Mouse (Mus musculus) thymus, adult 2 months (tissue): ENCODE measurements around the gene Hs3st3a1. TPM values are rescaled to one million over a fixed set of nuclear protein-coding genes. Genes with fewer than 3 reads are reported as not detected.

Source experiments
- DNase-seq: peaks from one replicate; pipeline ENCODE4 v3.0.0; 2021
- H3K27ac ChIP-seq: fragments of 200-500 bp; 2 replicates; pipeline ENCODE4 v1.5.1; 2012; ENCODE audit warnings: low read length, control low read depth; ENCODE audit not compliant: control insufficient read depth, insufficient read depth
- H3K27me3 ChIP-seq: fragments of 200-500 bp; 2 replicates; pipeline ENCODE4 v1.6.1; 2012; ENCODE audit warnings: mild to moderate bottlenecking, low read length, moderate library complexity, mixed read lengths; ENCODE audit not compliant: control insufficient read depth, insufficient read depth
- H3K36me3 ChIP-seq: fragments of 200-500 bp; 2 replicates; pipeline ENCODE4 v1.6.1; 2012; ENCODE audit warnings: mild to moderate bottlenecking, low read length, moderate library complexity; ENCODE audit not compliant: control insufficient read depth, insufficient read depth
- H3K4me1 ChIP-seq: fragments of 200-500 bp; replicated peaks from 2 replicates; pipeline ENCODE4 v1.6.1; 2012; ENCODE audit warnings: low read length; ENCODE audit not compliant: control insufficient read depth, insufficient read depth
- H3K4me3 ChIP-seq: fragments of 200-500 bp; 2 replicates; pipeline ENCODE4 v1.5.1; 2012; ENCODE audit warnings: mild to moderate bottlenecking, low read length, control low read depth, moderate library complexity; ENCODE audit not compliant: control insufficient read depth, insufficient read depth
- CTCF ChIP-seq: fragments of 200-500 bp; IDR thresholded peaks from 2 replicates; pipeline ENCODE4 v1.5.1; 2012; ENCODE audit warnings: mild to moderate bottlenecking, control low read depth, low read length, moderate library complexity, borderline replicate concordance; ENCODE audit not compliant: control insufficient read depth, poor library complexity, insufficient read depth; ENCODE audit errors: extremely low read depth
- POLR2A ChIP-seq: fragments of 200-500 bp; IDR thresholded peaks from 2 replicates; pipeline ENCODE4 v1.6.1; 2012; ENCODE audit warnings: mild to moderate bottlenecking, low read length, control low read depth, moderate library complexity; ENCODE audit not compliant: control insufficient read depth, poor library complexity, insufficient read depth; ENCODE audit errors: extremely low read depth
- WGBS: fragments of 180-500 bp; shearing (Covaris S2); methylation state at CpG from one replicate; pipeline ENCODE4 v1.1.7; 2018; 5-methylcytosine and 5-hydroxymethylcytosine counted together
- polyA plus RNA-seq: library from polyadenylated mRNA; depleted of rRNA; stranded (reverse); fragments of >200 nt; gene quantifications from 2 replicates; pipeline ENCODE4 v1.2.3, GENCODE M21; 2012

Hs3st3a1 gene
- polyA plus RNA-seq, 1 experiment: 0.89 TPM

DNA sequence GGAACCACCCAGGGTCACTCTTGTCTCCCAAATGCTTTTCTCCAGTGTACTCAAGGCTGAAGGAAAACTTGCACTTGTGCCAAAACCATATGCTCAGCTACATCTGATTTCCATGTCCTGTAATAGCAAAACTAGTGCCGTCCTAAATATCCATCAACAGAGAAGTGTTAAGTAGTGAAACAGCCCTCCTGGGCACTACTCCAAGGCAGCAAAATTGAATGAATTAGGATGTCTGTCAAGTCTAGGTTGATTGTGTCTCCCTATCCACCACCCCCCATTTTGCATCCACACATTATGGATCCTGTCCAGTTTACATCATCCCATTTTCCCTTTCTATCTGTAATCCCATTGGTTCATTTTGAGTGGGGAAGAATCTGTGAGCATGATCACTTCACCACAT lies 16.2 kb upstream of the Hs3st3a1 start:
- Histone ChIP-seq H3K4me1 (no peaks in the 10 kb centered on the region), H3K4me3 (no peak overlapping the region), H3K27me3 (no peaks in the 10 kb centered on the region), H3K36me3 (no peaks in the 10 kb centered on the region), H3K27ac (no peak overlapping the region)
- WGBS: 84% methylated on average over 1 of the region's 1 CpGs
- TF ChIP-seq POLR2A (no peak), CTCF (no peak)
- no peak for DNase-seq

DNA sequence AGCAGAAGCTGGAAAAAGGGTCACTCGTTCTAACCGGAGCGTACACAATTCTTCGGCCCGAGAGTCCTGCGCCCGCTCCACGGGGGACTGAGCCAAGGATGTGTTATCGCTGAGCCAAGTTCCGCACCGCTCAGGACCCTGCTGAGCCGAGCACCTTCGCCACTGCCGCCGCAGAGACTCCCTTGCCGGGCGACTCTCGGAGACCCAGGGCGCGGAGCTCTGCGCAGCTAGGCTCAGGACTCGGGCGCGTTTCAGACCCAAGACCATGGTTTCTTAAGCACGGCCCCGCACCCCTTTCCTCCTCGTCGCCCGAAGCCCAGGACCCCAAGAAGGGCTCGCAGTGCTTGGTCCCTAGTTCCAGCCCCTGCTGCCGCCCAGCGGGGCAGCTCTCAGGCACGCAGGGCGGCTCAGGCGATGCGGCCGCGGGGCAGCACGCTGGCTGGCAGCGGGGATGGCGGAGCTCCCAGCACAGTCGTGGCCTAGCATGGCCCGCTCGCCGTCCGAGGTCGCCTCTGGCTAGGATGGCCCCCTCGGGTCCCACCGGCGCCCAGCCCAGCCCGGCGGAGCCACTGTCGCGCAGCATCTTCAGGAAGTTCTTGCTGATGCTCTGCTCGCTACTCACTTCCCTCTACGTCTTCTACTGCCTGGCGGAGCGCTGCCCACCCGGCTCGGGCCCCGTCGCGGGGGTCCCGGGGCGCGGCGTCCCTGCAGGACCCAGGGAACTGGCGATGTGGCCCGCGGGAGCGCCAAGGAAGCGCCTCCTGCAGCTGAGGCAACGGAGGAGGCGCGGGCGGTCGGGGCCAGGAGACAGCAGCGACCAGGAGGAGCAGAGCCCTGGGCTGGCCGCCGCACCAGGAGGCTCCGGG lies 647 bp downstream of the Hs3st3a1 start:
- peak overlapping the region; percentile 12 for H3K4me3 ChIP-seq
- H3K4me1 ChIP-seq: no peaks in the 10 kb centered on the region
- H3K27ac ChIP-seq: no peak overlapping the region
- TF ChIP-seq CTCF (no peak), POLR2A (no peak)
- H3K27me3 ChIP-seq: peaks cover 4% of the 10 kb centered on the region; the same call in 1 of the 2 replicates
- WGBS: 3% methylated on average over 81 of the region's 81 CpGs
- DNase-seq: no peak
- H3K36me3 ChIP-seq: no peaks in the 10 kb centered on the region

DNA sequence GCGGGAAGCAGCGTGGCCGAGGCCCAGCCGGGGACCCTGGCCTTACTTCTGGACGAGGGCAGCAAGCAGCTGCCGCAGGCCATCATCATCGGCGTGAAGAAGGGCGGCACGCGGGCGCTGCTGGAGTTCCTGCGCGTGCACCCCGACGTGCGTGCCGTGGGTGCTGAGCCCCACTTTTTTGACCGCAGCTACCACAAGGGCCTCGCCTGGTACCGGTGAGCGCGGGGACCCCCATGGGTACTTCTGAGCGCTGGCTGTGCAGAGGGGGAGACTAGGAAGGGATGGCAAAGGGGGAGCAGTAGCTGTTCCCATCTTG lies 1.2 kb downstream of the Hs3st3a1 start, which contains the start of gene F930015N05Rik:
TSS of gene F930015N05Rik (minus strand) at position 242 of the 316 bp plus-strand sequence.
- H3K27ac ChIP-seq: no peak within 1 kb of the TSS
- H3K27me3 ChIP-seq: peaks cover 4% of the 10 kb centered on the region; the same call in 1 of the 2 replicates
- no peaks in the 10 kb centered on the region for H3K4me1 ChIP-seq
- WGBS: 3% methylated on average over 24 of the region's 24 CpGs
- no peaks in the 10 kb centered on the region for H3K36me3 ChIP-seq
- H3K4me3 ChIP-seq: peak within 1 kb of the TSS; percentile 12
- DNase-seq: no peak
- TF ChIP-seq POLR2A (no peak), CTCF (no peak)

GRCm38 (mm10) chr11:64436791-64437298 lies 1.7 kb downstream of the Hs3st3a1 start:
- H3K36me3 ChIP-seq: no peaks in the 10 kb centered on the region
- TF ChIP-seq POLR2A: no peak
- TF ChIP-seq CTCF: no peak
- H3K4me3 ChIP-seq: no peak overlapping the region
- peaks cover 4% of the 10 kb centered on the region; the same call in 1 of the 2 replicates for H3K27me3 ChIP-seq
- H3K4me1 ChIP-seq: no peaks in the 10 kb centered on the region
- WGBS: 25% methylated on average over 5 of the region's 5 CpGs
- H3K27ac ChIP-seq: no peak overlapping the region
- DNase-seq: no peak

DNA sequence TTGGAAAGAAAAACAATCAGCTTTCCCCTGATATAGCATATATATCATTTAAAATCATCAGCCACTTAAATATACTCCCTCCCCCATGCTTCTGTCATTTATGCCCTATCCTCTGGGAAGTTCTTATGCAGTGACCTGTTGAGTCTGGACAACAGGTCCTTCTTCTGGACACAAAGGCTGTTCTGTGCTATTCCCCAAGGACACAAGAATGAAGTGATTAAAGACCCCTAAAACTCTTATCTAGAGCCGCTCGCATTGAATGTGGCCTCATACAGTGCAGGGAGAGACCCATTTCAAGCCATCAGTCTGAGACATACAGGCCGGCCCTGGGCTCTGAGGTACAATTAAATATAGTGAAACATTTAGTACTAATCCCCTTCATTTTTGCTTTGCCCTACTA lies 2.6 kb downstream of the Hs3st3a1 start:
- Histone ChIP-seq H3K27me3 (peaks cover 4% of the 10 kb centered on the region; the same call in 1 of the 2 replicates), H3K27ac (no peak overlapping the region), H3K36me3 (no peaks in the 10 kb centered on the region), H3K4me3 (no peak overlapping the region), H3K4me1 (no peaks in the 10 kb centered on the region)
- no peak for DNase-seq
- TF ChIP-seq POLR2A (no peak), CTCF (no peak)
- 94% methylated on average over 3 of the region's 3 CpGs for WGBS

DNA sequence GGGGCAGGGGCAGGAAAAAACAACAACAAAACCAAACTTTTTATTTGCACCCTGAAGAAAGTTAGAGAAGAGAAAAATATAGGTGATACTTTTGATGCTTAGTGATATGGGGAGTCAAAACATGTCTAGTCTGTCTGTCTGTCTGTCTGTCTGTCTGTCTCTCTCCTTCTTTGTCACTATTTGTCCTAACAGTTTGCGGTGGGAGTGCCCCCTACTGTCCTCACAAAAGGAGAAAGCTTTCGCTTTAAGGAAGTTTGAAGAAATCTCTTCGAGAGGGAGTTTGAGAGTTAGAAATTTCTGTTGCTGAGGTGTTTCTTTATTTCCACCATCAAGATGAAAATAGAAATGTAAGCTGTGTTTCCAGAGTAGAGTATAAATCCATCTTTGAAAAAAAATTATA lies 3.8 kb downstream of the Hs3st3a1 start:
- Histone ChIP-seq H3K27ac (no peak overlapping the region), H3K36me3 (no peaks in the 10 kb centered on the region), H3K4me1 (no peaks in the 10 kb centered on the region), H3K27me3 (peaks cover 4% of the 10 kb centered on the region; the same call in 1 of the 2 replicates), H3K4me3 (no peak overlapping the region)
- no peak for DNase-seq
- 27% methylated on average over 3 of the region's 3 CpGs for WGBS
- TF ChIP-seq POLR2A (no peak), CTCF (no peak)

DNA sequence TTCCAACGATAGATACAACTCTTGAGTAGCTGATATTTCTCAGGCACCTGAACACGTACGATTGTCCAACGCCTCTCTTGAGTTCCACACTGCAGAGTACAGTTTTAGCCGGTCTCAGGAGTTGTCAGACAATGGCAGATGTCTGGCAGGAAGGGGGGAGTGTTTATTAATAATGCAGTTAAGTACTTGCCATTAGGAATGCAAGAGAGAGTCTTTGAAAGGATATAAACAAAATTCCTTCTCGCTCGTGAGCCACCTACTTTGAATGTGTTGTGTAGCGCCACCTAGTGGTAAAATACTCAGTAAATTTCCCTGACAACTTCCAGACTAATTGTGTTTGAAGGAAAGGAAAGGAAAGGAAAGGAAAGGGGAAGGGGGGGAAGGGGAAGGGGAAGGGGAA lies 7.0 kb downstream of the Hs3st3a1 start:
- DNase-seq: peak; percentile 3
- H3K27ac ChIP-seq: no peak overlapping the region
- no peaks in the 10 kb centered on the region for H3K4me1 ChIP-seq
- 50% methylated on average over 8 of the region's 8 CpGs for WGBS
- TF ChIP-seq POLR2A (no peak), CTCF (no peak)
- H3K36me3 ChIP-seq: no peaks in the 10 kb centered on the region
- H3K27me3 ChIP-seq: no peaks in the 10 kb centered on the region; the same call in 1 of the 2 replicates
- no peak overlapping the region for H3K4me3 ChIP-seq
